Mouse (Mus musculus) right cerebral cortex, postnatal 14 days (tissue): ENCODE measurements around the gene Zbtb37.
"Not testable (repeated sequence)": the region's sequence is repeated elsewhere in the genome, so short reads cannot be mapped to it uniquely, and the experiment has no call there.

ENCODE experiments used
- DNase-seq: peaks from one replicate; pipeline ENCODE4 v3.0.0; 2022

Gene Zbtb37

GRCm38 (mm10) chr1:161031881-161032280, 2.8 kb downstream of the Zbtb37 start:
- no peak for DNase-seq

GRCm38 (mm10) chr1:161030058-161030457, 4.6 kb downstream of the Zbtb37 start:
- no peak for DNase-seq

GRCm38 (mm10) chr1:161028427-161028826, 6.2 kb downstream of the Zbtb37 start:
- not testable (repeated sequence) for DNase-seq

- no peak for DNase-seq
These were observed 7.5 kb downstream of the Zbtb37 start for GRCm38 (mm10) chr1:161027196-161027595.

GRCm38 (mm10) chr1:161025410-161026210, 9.0 kb downstream of the Zbtb37 start:
- DNase-seq, result no peak

GRCm38 (mm10) chr1:161020051-161020450, 14.6 kb downstream of the Zbtb37 start:
- no peak for DNase-seq

GRCm38 (mm10) chr1:161016378-161016777, 18.3 kb downstream of the Zbtb37 start:
- DNase-seq, result no peak

- DNase-seq, result no peak
These were observed 24.2 kb downstream of the Zbtb37 start for GRCm38 (mm10) chr1:161010436-161010835.

- DNase-seq, result no peak
These were observed 26.6 kb downstream of the Zbtb37 start for GRCm38 (mm10) chr1:161008038-161008437.

- no peak for DNase-seq
These were observed 28.2 kb downstream of the Zbtb37 start for GRCm38 (mm10) chr1:161006471-161006870.

GRCm38 (mm10) chr1:161005526-161005925, 29.1 kb downstream of the Zbtb37 start:
- no peak for DNase-seq

GRCm38 (mm10) chr1:161004942-161005341, 29.7 kb downstream of the Zbtb37 start:
- DNase-seq, result no peak

GRCm38 (mm10) chr1:160993851-160994250, 40.8 kb downstream of the Zbtb37 start:
- no peak for DNase-seq

- no peak for DNase-seq
These were observed 45.3 kb downstream of the Zbtb37 start for GRCm38 (mm10) chr1:160989395-160989794.

- DNase-seq, result no peak
These were observed 47.6 kb downstream of the Zbtb37 start for GRCm38 (mm10) chr1:160986881-160987635.

- DNase-seq, result no peak
These were observed 49.2 kb downstream of the Zbtb37 start for GRCm38 (mm10) chr1:160985477-160985876.

GRCm38 (mm10) chr1:160984731-160985130, 49.9 kb downstream of the Zbtb37 start:
- not testable (repeated sequence) for DNase-seq

- no peak for DNase-seq
These were observed 51.8 kb downstream of the Zbtb37 start for GRCm38 (mm10) chr1:160982887-160983286.

- DNase-seq, result no peak
These were observed 53.3 kb downstream of the Zbtb37 start for GRCm38 (mm10) chr1:160981337-160981736.

- DNase-seq, result no peak
These were observed 54.0 kb downstream of the Zbtb37 start for GRCm38 (mm10) chr1:160980537-160981234.

- DNase-seq, result no peak
These were observed 54.6 kb downstream of the Zbtb37 start for GRCm38 (mm10) chr1:160980021-160980420.

GRCm38 (mm10) chr1:160978071-160978735, 56.4 kb downstream of the Zbtb37 start, which contains the start of gene Serpinc1:
Serpinc1 (plus strand) TSS chr1:160978585.
- DNase-seq, result no peak

- DNase-seq, result no peak
These were observed 66.0 kb downstream of the Zbtb37 start for GRCm38 (mm10) chr1:160968643-160969042.
